Mouse (Mus musculus): ENCODE results near the gene Arcn1. TPM values are rescaled to one million over a fixed set of nuclear protein-coding genes. Genes with fewer than 3 reads are reported as not detected.

Gene Arcn1
- polyA plus RNA-seq, 2 experiments = 111 to 221 TPM

DNA sequence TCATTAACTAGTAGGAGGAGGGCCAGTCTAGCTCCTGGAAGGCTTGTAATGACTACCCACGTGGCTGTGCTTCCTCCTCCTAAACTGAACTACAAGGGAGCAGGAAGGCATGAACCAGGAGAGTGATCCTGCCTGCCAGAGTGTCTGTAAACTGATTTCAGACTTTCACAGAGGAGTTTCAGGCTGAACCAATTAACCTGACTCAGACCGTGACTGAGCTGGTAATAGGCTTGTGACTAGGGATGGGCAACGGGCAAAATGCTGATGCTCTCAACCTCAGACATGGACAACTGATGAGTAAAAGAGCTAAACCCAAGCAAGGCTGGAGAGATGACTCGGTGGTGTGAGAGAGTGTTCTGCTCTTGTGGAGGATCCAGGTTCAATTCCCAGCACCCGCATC, 40.2 kb downstream of the Arcn1 start:
- Histone ChIP-seq H3K4me2 (replicated peaks; ENCODE audit: low read depth, low read length, severe bottlenecking) (no peak overlapping the region), H3K4me1 (ENCODE audit: control insufficient read depth, insufficient read depth, low read length) (no peaks in the 10 kb centered on the region), H3K4me3 (replicated peaks; ENCODE audit: low read length) (no peak overlapping the region), H3K9me3 (ENCODE audit: control insufficient read depth, low read length) (no peaks in the 10 kb centered on the region), H3K9ac (ENCODE audit: low read depth, low read length, severe bottlenecking) (no peak overlapping the region), H3K27me3 (ENCODE audit: control insufficient read depth, insufficient read depth, low read length) (no peaks in the 10 kb centered on the region), H3K27ac (replicated peaks; ENCODE audit: low read depth, low read length) (no peak overlapping the region), H3K36me3 (ENCODE audit: control insufficient read depth, insufficient read depth, low read length) (peaks cover 20% of the 10 kb centered on the region)
- DNase-seq (ENCODE audit: low spot score) = no peak
- 56% methylated on average over 5 of the region's 5 CpGs for WGBS
- TF ChIP-seq POLR2A (IDR thresholded peaks at IDR 0.05; ENCODE audit: borderline replicate concordance, extremely low read depth, insufficient read depth, insufficient read length) = no peak
- ATAC-seq (ENCODE audit: low FRiP score, low read depth) = no peak

DNA sequence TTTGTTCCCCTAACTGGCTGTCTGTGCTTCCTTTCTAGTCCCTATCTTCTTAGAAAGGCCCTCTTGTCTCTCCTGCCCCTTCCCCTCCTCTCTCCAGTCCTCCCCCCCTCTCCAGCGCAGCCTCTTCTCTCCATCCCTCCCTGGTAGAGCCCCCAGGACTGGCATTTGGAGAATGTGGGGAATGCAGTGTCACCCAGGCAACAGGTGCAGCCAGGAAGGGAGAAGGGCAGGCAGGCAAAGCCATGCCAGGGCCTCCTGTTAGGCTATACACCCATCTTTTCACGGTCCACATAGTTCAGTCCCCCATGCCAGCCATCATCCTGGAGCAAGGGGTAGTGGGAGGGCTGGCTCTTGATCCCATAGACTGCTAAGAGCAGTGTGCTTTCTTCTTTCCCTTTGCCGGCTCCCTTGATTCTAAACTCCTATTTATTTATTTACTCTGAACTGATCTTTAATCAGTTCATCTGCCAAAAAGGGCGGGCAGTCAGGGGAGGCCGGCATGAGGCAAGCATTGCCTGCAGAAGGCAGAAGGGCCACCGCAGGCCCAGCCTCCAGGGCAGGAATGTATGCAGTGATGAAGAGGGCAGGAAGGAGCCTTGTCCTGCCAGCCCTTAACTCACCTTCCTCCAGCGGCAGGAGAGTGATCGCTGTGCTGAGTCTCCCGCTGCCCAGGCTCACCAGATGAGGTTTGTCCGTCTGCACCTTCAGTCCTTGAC, 41.1 kb downstream of the Arcn1 start:
- TF ChIP-seq POLR2A (IDR thresholded peaks at IDR 0.05; ENCODE audit: borderline replicate concordance, extremely low read depth, insufficient read depth, insufficient read length) = no peak
- no peaks in the 10 kb centered on the region for H3K27me3 ChIP-seq (ENCODE audit: control insufficient read depth, insufficient read depth, low read length)
- peaks cover 24% of the 10 kb centered on the region for H3K36me3 ChIP-seq (ENCODE audit: control insufficient read depth, insufficient read depth, low read length)
- H3K4me2 ChIP-seq (replicated peaks; ENCODE audit: low read depth, low read length, severe bottlenecking) = no peak overlapping the region
- H3K9me3 ChIP-seq (ENCODE audit: control insufficient read depth, low read length) = no peaks in the 10 kb centered on the region
- no peak overlapping the region for H3K4me3 ChIP-seq (replicated peaks; ENCODE audit: low read length)
- WGBS = 52% methylated on average over 10 of the region's 10 CpGs
- H3K4me1 ChIP-seq (ENCODE audit: control insufficient read depth, insufficient read depth, low read length) = peaks cover 2% of the 10 kb centered on the region; the same call in 1 of the 2 replicates
- H3K27ac ChIP-seq (replicated peaks; ENCODE audit: low read depth, low read length) = no peak overlapping the region
- ATAC-seq (ENCODE audit: low FRiP score, low read depth) = no peak
- no peak for DNase-seq (ENCODE audit: low spot score)
- no peak overlapping the region for H3K9ac ChIP-seq (ENCODE audit: low read depth, low read length, severe bottlenecking)

DNA sequence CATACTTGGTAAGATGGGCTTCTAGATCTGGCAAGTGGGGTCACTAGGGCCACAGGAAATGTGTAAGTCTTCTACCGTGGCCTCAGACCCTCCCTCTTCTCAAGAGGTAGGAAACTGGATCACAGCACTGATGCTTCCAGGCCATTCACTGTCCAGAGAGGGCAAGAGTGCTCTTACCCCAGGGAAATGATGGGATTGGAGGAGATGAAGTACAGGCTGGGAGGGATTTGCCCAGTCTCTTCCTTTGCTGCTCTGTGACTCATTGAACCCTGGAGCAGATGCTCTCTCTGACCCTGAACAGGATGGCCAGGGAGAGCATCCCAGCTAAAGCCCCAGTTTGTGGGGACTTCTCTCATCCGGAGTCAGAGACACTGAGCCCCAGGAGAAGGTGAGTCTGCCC, 43.0 kb downstream of the Arcn1 start:
- DNase-seq (ENCODE audit: low spot score) (no peak), ATAC-seq (ENCODE audit: low FRiP score, low read depth) (no peak)
- H3K9ac ChIP-seq (ENCODE audit: low read depth, low read length, severe bottlenecking) = no peak overlapping the region
- H3K4me3 ChIP-seq (replicated peaks; ENCODE audit: low read length) = no peak overlapping the region
- H3K27ac ChIP-seq (replicated peaks; ENCODE audit: low read depth, low read length) = no peak overlapping the region
- no peak overlapping the region for H3K4me2 ChIP-seq (replicated peaks; ENCODE audit: low read depth, low read length, severe bottlenecking)
- H3K9me3 ChIP-seq (ENCODE audit: control insufficient read depth, low read length) = no peaks in the 10 kb centered on the region
- no peaks in the 10 kb centered on the region for H3K27me3 ChIP-seq (ENCODE audit: control insufficient read depth, insufficient read depth, low read length)
- no peak for TF ChIP-seq POLR2A (IDR thresholded peaks at IDR 0.05; ENCODE audit: borderline replicate concordance, extremely low read depth, insufficient read depth, insufficient read length)
- peaks cover 24% of the 10 kb centered on the region for H3K36me3 ChIP-seq (ENCODE audit: control insufficient read depth, insufficient read depth, low read length)
- WGBS = 64% methylated on average over 2 of the region's 2 CpGs
- H3K4me1 ChIP-seq (ENCODE audit: control insufficient read depth, insufficient read depth, low read length) = peaks cover 21% of the 10 kb centered on the region

DNA sequence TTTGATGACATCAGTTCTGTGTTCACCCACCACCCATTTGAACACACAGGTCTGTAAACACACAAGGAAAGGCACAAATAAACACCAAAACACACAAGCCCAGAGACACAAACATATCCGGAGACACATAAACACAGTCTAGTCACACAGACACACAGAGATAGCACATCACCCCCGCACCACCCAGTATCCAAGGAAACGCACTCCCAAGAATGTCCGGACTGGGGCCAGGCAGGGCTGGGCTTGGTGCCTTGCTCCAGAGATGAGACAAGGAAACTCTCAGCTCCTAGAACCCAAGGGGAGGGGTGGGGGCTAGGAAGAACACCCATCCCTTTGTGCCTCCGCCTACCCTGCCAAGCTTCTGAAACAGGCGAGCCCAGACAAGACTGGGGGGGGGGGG, 43.4 kb downstream of the Arcn1 start:
- peaks cover 24% of the 10 kb centered on the region for H3K36me3 ChIP-seq (ENCODE audit: control insufficient read depth, insufficient read depth, low read length)
- peaks cover 24% of the 10 kb centered on the region for H3K4me1 ChIP-seq (ENCODE audit: control insufficient read depth, insufficient read depth, low read length)
- H3K9ac ChIP-seq (ENCODE audit: low read depth, low read length, severe bottlenecking) = no peak overlapping the region
- no peak overlapping the region for H3K4me3 ChIP-seq (replicated peaks; ENCODE audit: low read length)
- H3K9me3 ChIP-seq (ENCODE audit: control insufficient read depth, low read length) = no peaks in the 10 kb centered on the region
- H3K4me2 ChIP-seq (replicated peaks; ENCODE audit: low read depth, low read length, severe bottlenecking) = no peak overlapping the region
- ATAC-seq (ENCODE audit: low FRiP score, low read depth) (no peak), DNase-seq (ENCODE audit: low spot score) (no peak)
- TF ChIP-seq POLR2A (IDR thresholded peaks at IDR 0.05; ENCODE audit: borderline replicate concordance, extremely low read depth, insufficient read depth, insufficient read length) = no peak
- H3K27ac ChIP-seq (replicated peaks; ENCODE audit: low read depth, low read length) = no peak overlapping the region
- 64% methylated on average over 6 of the region's 6 CpGs for WGBS
- no peaks in the 10 kb centered on the region for H3K27me3 ChIP-seq (ENCODE audit: control insufficient read depth, insufficient read depth, low read length)

DNA sequence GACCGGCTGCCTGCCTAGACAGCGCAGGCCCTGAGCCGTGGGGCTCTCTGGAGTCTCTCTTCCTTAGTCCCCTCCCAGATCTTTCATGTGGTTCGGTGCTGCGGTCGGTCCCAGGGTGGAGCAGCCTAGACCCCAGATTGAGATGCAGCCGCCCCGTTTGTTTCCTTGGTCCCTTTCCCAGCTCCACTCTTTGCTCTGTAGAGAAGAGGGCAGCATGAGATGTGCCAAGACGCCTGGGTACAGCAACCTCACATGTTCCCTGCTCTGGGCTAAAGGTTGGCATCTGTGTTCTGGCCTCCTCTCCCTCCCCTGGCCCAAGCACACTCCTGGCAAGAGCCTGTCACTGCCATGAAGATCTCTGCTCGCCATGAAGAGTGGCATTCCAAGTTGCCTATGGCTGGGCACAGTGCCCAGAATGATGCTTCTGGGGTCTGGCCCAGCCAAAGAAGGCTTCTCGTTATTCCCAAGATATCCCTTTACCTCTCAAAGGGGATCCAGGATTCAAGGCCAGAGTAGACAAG, 44.1 kb downstream of the Arcn1 start:
- DNase-seq (ENCODE audit: low spot score) (no peak), ATAC-seq (ENCODE audit: low FRiP score, low read depth) (no peak)
- no peak for TF ChIP-seq POLR2A (IDR thresholded peaks at IDR 0.05; ENCODE audit: borderline replicate concordance, extremely low read depth, insufficient read depth, insufficient read length)
- Histone ChIP-seq H3K9me3 (ENCODE audit: control insufficient read depth, low read length) (no peaks in the 10 kb centered on the region), H3K36me3 (ENCODE audit: control insufficient read depth, insufficient read depth, low read length) (peaks cover 24% of the 10 kb centered on the region), H3K9ac (ENCODE audit: low read depth, low read length, severe bottlenecking) (no peak overlapping the region), H3K4me1 (ENCODE audit: control insufficient read depth, insufficient read depth, low read length) (peaks cover 24% of the 10 kb centered on the region), H3K4me2 (replicated peaks; ENCODE audit: low read depth, low read length, severe bottlenecking) (no peak overlapping the region), H3K27me3 (ENCODE audit: control insufficient read depth, insufficient read depth, low read length) (no peaks in the 10 kb centered on the region), H3K27ac (replicated peaks; ENCODE audit: low read depth, low read length) (no peak overlapping the region), H3K4me3 (replicated peaks; ENCODE audit: low read length) (no peak overlapping the region)
- 65% methylated on average over 11 of the region's 11 CpGs for WGBS

Measured in limb, embryonic 14.5 days (tissue).